Mouse (Mus musculus): ENCODE data around the gene Ephx3.

- TF ChIP-seq POLR2A (IDR thresholded peaks at IDR 0.05; ENCODE audit: borderline replicate concordance, insufficient read depth, low read length) (no peak), CTCF (IDR thresholded peaks at IDR 0.05; ENCODE audit: borderline replicate concordance, insufficient read depth, low read depth, low read length) (no peak)
Measured at GRCm38 (mm10) chr17:32205345-32205744, 16.0 kb upstream of the Ephx3 start.
